Mouse (Mus musculus): ENCODE measurements around the gene Plet1. TPM values are rescaled to one million over a fixed set of nuclear protein-coding genes. Genes with fewer than 3 reads are reported as not detected.

The Plet1 gene
- polyA plus RNA-seq, 1 experiment from 2014 or later, result 0.45 TPM

GRCm38 (mm10) chr9:50507570-50507969 lies 13.2 kb downstream of the Plet1 start:
- Histone ChIP-seq H3K4me2 (no peak overlapping the region), H3K4me1 (replicated peaks) (no peaks in the 10 kb centered on the region), H3K36me3 (no peaks in the 10 kb centered on the region), H3K27me3 (no peaks in the 10 kb centered on the region), H3K4me3 (no peak overlapping the region), H3K9ac (no peak overlapping the region), H3K27ac (no peak overlapping the region), H3K9me3 (replicated peaks) (no peaks in the 10 kb centered on the region)
- WGBS, result 44% methylated on average over 7 of the region's 7 CpGs
- no peak for ATAC-seq (replicated peaks; ENCODE audit: insufficient number of reproducible peaks, insufficient read depth, low FRiP score, low read depth)

GRCm38 (mm10) chr9:50515462-50515861 lies 21.1 kb downstream of the Plet1 start:
- 53% methylated on average over 5 of the region's 5 CpGs for WGBS

GRCm38 (mm10) chr9:50518781-50519180 lies 24.5 kb downstream of the Plet1 start:
- Histone ChIP-seq H3K4me1 (replicated peaks) (no peaks in the 10 kb centered on the region), H3K9me3 (replicated peaks) (no peaks in the 10 kb centered on the region), H3K27me3 (no peaks in the 10 kb centered on the region), H3K9ac (no peak overlapping the region), H3K4me2 (no peak overlapping the region), H3K4me3 (no peak overlapping the region), H3K27ac (no peak overlapping the region), H3K36me3 (peaks cover 13% of the 10 kb centered on the region; the same call in 1 of the 2 replicates)
- no peak for ATAC-seq (replicated peaks; ENCODE audit: insufficient number of reproducible peaks, insufficient read depth, low FRiP score, low read depth)
- WGBS, result 15% methylated on average over 2 of the region's 2 CpGs

More at GRCm38 (mm10) chr9:50515462-50515861, 21.1 kb downstream of the Plet1 start:
- no peaks in the 10 kb centered on the region for H3K4me1 ChIP-seq (replicated peaks)
- H3K36me3 ChIP-seq, result no peaks in the 10 kb centered on the region; the same call in 1 of the 2 replicates
- ATAC-seq (replicated peaks; ENCODE audit: insufficient number of reproducible peaks, insufficient read depth, low FRiP score, low read depth), result no peak
- no peaks in the 10 kb centered on the region for H3K27me3 ChIP-seq
- H3K9me3 ChIP-seq (replicated peaks), result no peaks in the 10 kb centered on the region
- no peak overlapping the region for H3K4me3 ChIP-seq
- no peak overlapping the region for H3K9ac ChIP-seq
- H3K27ac ChIP-seq, result no peak overlapping the region
- H3K4me2 ChIP-seq, result no peak overlapping the region

GRCm38 (mm10) chr9:50520748-50521147 lies 26.4 kb downstream of the Plet1 start:
- H3K9ac ChIP-seq, result no peak overlapping the region
- H3K4me1 ChIP-seq (replicated peaks), result no peaks in the 10 kb centered on the region
- no peak overlapping the region for H3K4me2 ChIP-seq
- ATAC-seq (replicated peaks; ENCODE audit: insufficient number of reproducible peaks, insufficient read depth, low FRiP score, low read depth), result no peak
- H3K4me3 ChIP-seq, result no peak overlapping the region
- H3K27ac ChIP-seq, result no peak overlapping the region
- 69% methylated on average over 6 of the region's 6 CpGs for WGBS
- H3K27me3 ChIP-seq, result no peaks in the 10 kb centered on the region
- H3K36me3 ChIP-seq, result peaks cover 17% of the 10 kb centered on the region; the same call in 1 of the 2 replicates
- no peaks in the 10 kb centered on the region for H3K9me3 ChIP-seq (replicated peaks)

- 49% methylated on average over 2 of the region's 2 CpGs for WGBS
- H3K27me3 ChIP-seq, result no peaks in the 10 kb centered on the region
- peaks cover under 1% of the 10 kb centered on the region; the same call in 1 of the 2 replicates for H3K4me1 ChIP-seq (replicated peaks)
- ATAC-seq (replicated peaks; ENCODE audit: insufficient number of reproducible peaks, insufficient read depth, low FRiP score, low read depth), result no peak
- H3K9ac ChIP-seq, result no peak overlapping the region
- H3K4me3 ChIP-seq, result no peak overlapping the region
- no peak overlapping the region for H3K4me2 ChIP-seq
- no peaks in the 10 kb centered on the region for H3K9me3 ChIP-seq (replicated peaks)
- H3K27ac ChIP-seq, result no peak overlapping the region
- H3K36me3 ChIP-seq, result peaks cover 17% of the 10 kb centered on the region; the same call in 1 of the 2 replicates
These were observed 27.2 kb downstream of the Plet1 start for GRCm38 (mm10) chr9:50521562-50521961.

- Histone ChIP-seq H3K9me3 (replicated peaks) (no peaks in the 10 kb centered on the region), H3K9ac (no peak overlapping the region), H3K4me1 (replicated peaks) (peaks cover 10% of the 10 kb centered on the region), H3K4me3 (no peak overlapping the region), H3K27me3 (no peaks in the 10 kb centered on the region), H3K4me2 (no peak overlapping the region), H3K36me3 (peaks cover 17% of the 10 kb centered on the region; the same call in 1 of the 2 replicates), H3K27ac (no peak overlapping the region)
- WGBS, result 81% methylated on average over 5 of the region's 5 CpGs
- no peak for ATAC-seq (replicated peaks; ENCODE audit: insufficient number of reproducible peaks, insufficient read depth, low FRiP score, low read depth)
These were observed 28.2 kb downstream of the Plet1 start for GRCm38 (mm10) chr9:50522574-50522973.

- 85% methylated on average over 5 of the region's 5 CpGs for WGBS
- H3K27me3 ChIP-seq, result no peaks in the 10 kb centered on the region
- no peak overlapping the region for H3K27ac ChIP-seq
- H3K4me1 ChIP-seq (replicated peaks), result peaks cover 15% of the 10 kb centered on the region
- H3K9ac ChIP-seq, result no peak overlapping the region
- H3K4me3 ChIP-seq, result no peak overlapping the region
- H3K9me3 ChIP-seq (replicated peaks), result no peaks in the 10 kb centered on the region
- peaks cover 17% of the 10 kb centered on the region; the same call in 1 of the 2 replicates for H3K36me3 ChIP-seq
- no peak overlapping the region for H3K4me2 ChIP-seq
- no peak for ATAC-seq (replicated peaks; ENCODE audit: insufficient number of reproducible peaks, insufficient read depth, low FRiP score, low read depth)
These were observed 30.6 kb downstream of the Plet1 start for GRCm38 (mm10) chr9:50524936-50525335.

GRCm38 (mm10) chr9:50525585-50525984 lies 31.3 kb downstream of the Plet1 start:
- Histone ChIP-seq H3K27ac (no peak overlapping the region), H3K9me3 (replicated peaks) (no peaks in the 10 kb centered on the region), H3K4me2 (no peak overlapping the region), H3K9ac (no peak overlapping the region), H3K4me3 (no peak overlapping the region), H3K27me3 (no peaks in the 10 kb centered on the region), H3K36me3 (peaks cover 17% of the 10 kb centered on the region; the same call in 1 of the 2 replicates), H3K4me1 (replicated peaks) (peaks cover 15% of the 10 kb centered on the region)
- 78% methylated on average over 5 of the region's 5 CpGs for WGBS
- no peak for ATAC-seq (replicated peaks; ENCODE audit: insufficient number of reproducible peaks, insufficient read depth, low FRiP score, low read depth)

- H3K4me1 ChIP-seq (replicated peaks), result peaks cover 15% of the 10 kb centered on the region
- no peak overlapping the region for H3K27ac ChIP-seq
- H3K36me3 ChIP-seq, result 0 out of 2 replicates have a peak, but pooled peaks cover 4% of the 10 kb centered on the region
- H3K9me3 ChIP-seq (replicated peaks), result no peaks in the 10 kb centered on the region
- peak overlapping the region; percentile 86 for H3K4me2 ChIP-seq
- WGBS, result 32% methylated on average over 7 of the region's 7 CpGs
- peak overlapping the region; percentile 98 for H3K4me3 ChIP-seq
- H3K9ac ChIP-seq, result peak overlapping the region; percentile 86
- no peak for ATAC-seq (replicated peaks; ENCODE audit: insufficient number of reproducible peaks, insufficient read depth, low FRiP score, low read depth)
- no peaks in the 10 kb centered on the region for H3K27me3 ChIP-seq
These were observed 33.5 kb downstream of the Plet1 start for GRCm38 (mm10) chr9:50527860-50528259.

- Histone ChIP-seq H3K4me2 (peak within 1 kb of the TSS; percentile 86), H3K36me3 (0 out of 2 replicates have a peak, but pooled peaks cover 4% of the 10 kb centered on the region), H3K9ac (peak within 1 kb of the TSS; percentile 86), H3K27me3 (no peaks in the 10 kb centered on the region), H3K4me3 (peak within 1 kb of the TSS; percentile 98), H3K9me3 (replicated peaks) (no peaks in the 10 kb centered on the region), H3K4me1 (replicated peaks) (peaks cover 15% of the 10 kb centered on the region), H3K27ac (peak within 1 kb of the TSS; percentile 87)
- WGBS, result under 1% methylated on average over 54 of the region's 54 CpGs
- peak; percentile 99 for ATAC-seq (replicated peaks; ENCODE audit: insufficient number of reproducible peaks, insufficient read depth, low FRiP score, low read depth)
These were observed 34.1 kb downstream of the Plet1 start, which contains the start of gene Pts for GRCm38 (mm10) chr9:50528293-50528892. TSS of gene Pts (minus strand) at chr9:50528724.

GRCm38 (mm10) chr9:50530890-50531289 lies 36.6 kb downstream of the Plet1 start:
- no peak overlapping the region for H3K4me2 ChIP-seq
- no peaks in the 10 kb centered on the region for H3K9me3 ChIP-seq (replicated peaks)
- H3K4me1 ChIP-seq (replicated peaks), result peaks cover 15% of the 10 kb centered on the region
- H3K27ac ChIP-seq, result no peak overlapping the region
- H3K27me3 ChIP-seq, result no peaks in the 10 kb centered on the region
- ATAC-seq (replicated peaks; ENCODE audit: insufficient number of reproducible peaks, insufficient read depth, low FRiP score, low read depth), result no peak
- 26% methylated on average over 2 of the region's 2 CpGs for WGBS
- no peak overlapping the region for H3K4me3 ChIP-seq
- H3K36me3 ChIP-seq, result no peaks in the 10 kb centered on the region
- no peak overlapping the region for H3K9ac ChIP-seq

- Histone ChIP-seq H3K36me3 (no peaks in the 10 kb centered on the region), H3K27ac (no peak overlapping the region), H3K9me3 (replicated peaks) (no peaks in the 10 kb centered on the region), H3K27me3 (no peaks in the 10 kb centered on the region), H3K4me3 (no peak overlapping the region), H3K4me2 (no peak overlapping the region), H3K4me1 (replicated peaks) (no peaks in the 10 kb centered on the region), H3K9ac (no peak overlapping the region)
- ATAC-seq (replicated peaks; ENCODE audit: insufficient number of reproducible peaks, insufficient read depth, low FRiP score, low read depth), result no peak
- WGBS, result 69% methylated on average over 11 of the region's 11 CpGs
These were observed 39.0 kb downstream of the Plet1 start for GRCm38 (mm10) chr9:50533328-50533727.

Measured in heart, embryonic 15.5 days (tissue).